Mouse (Mus musculus): ENCODE measurements around the gene Rgl2. TPM values are rescaled to one million over a fixed set of nuclear protein-coding genes. Genes with fewer than 3 reads are reported as not detected.
"Not testable (repeated sequence)": the region's sequence is repeated elsewhere in the genome, so short reads cannot be mapped to it uniquely, and the experiment has no call there.

The Rgl2 gene
- polyA plus RNA-seq, 1 experiment from 2014 or later, result 39.0 TPM

DNA sequence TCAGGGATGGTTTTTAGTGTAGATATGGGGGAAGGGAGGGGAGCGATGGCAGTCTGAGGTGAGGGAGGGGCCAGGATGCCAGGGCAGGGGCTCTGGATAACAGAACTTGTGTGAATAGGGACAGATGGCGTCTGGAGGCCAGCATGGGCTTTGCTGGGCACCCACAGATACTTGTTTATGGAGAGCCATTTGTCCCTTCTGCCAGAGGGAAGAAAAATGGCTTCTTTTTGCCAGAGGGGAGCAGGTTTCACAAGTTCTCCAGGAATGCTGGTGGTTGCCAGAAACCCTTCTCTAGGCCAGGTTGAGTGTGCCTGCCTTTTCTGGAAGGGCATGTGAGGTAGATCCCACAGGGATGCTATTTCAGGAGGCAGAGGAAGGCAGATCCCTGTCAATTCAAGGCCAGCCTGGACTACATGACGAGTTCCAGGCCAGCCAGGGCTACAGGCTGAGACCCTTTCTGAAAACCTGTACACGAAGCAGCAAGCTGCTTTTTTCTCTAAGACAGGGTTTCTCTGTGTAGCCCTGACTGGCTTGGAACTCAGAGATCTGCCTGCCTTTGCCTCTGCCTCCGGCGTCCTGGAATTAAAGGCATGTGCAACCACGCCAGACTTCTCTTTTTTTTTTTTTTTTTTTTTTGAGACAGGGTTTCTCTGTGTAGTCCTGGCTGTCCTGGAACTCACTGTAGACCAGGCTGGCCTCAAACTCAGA is 28.9 kb upstream of the Rgl2 start:
- Histone ChIP-seq H3K36me3 (ENCODE audit: insufficient read depth, low read length) (no peaks in the 10 kb centered on the region), H3K9ac (replicated peaks; ENCODE audit: low read depth) (no peak overlapping the region), H3K27ac (ENCODE audit: low read length) (no peak overlapping the region), H3K4me3 (ENCODE audit: low read depth, low read length) (no peak overlapping the region), H3K27me3 (replicated peaks; ENCODE audit: insufficient read depth, low read length) (no peaks in the 10 kb centered on the region), H3K4me2 (replicated peaks; ENCODE audit: low read depth, low read length) (no peak overlapping the region), H3K9me3 (ENCODE audit: low read length) (no peaks in the 10 kb centered on the region), H3K4me1 (ENCODE audit: insufficient read depth, low read depth, low read length) (no peaks in the 10 kb centered on the region)
- no peak for DNase-seq (ENCODE audit: low spot score)
- TF ChIP-seq EP300 (IDR thresholded peaks at IDR 0.05), result no peak
- TF ChIP-seq CTCF (IDR thresholded peaks at IDR 0.05), result no peak
- ATAC-seq, result no peak
- 52% methylated on average over 7 of the region's 7 CpGs for WGBS

DNA sequence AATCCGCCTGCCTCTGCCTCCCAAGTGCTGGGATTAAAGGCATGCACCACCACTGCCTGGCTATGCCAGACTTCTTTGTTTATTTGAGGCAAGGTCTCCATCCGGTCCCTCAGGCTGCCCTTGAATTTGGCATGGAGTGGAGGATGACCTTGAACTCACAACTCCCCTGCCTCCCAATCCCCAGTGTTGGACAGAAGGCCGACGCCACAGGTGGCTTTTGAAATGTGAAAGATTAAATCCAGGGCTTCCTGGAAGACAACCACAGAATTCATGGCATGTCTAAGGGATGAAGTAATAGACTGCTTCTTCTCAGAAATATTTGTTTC is 28.4 kb upstream of the Rgl2 start:
- WGBS, result 69% methylated on average over 4 of the region's 4 CpGs
- no peaks in the 10 kb centered on the region for H3K27me3 ChIP-seq (replicated peaks; ENCODE audit: insufficient read depth, low read length)
- no peaks in the 10 kb centered on the region for H3K4me1 ChIP-seq (ENCODE audit: insufficient read depth, low read depth, low read length)
- no peak overlapping the region for H3K4me2 ChIP-seq (replicated peaks; ENCODE audit: low read depth, low read length)
- TF ChIP-seq EP300 (IDR thresholded peaks at IDR 0.05), result no peak
- no peak for TF ChIP-seq CTCF (IDR thresholded peaks at IDR 0.05)
- ATAC-seq, result no peak
- H3K9ac ChIP-seq (replicated peaks; ENCODE audit: low read depth), result no peak overlapping the region
- H3K9me3 ChIP-seq (ENCODE audit: low read length), result no peaks in the 10 kb centered on the region
- H3K27ac ChIP-seq (ENCODE audit: low read length), result no peak overlapping the region
- DNase-seq (ENCODE audit: low spot score), result no peak
- H3K36me3 ChIP-seq (ENCODE audit: insufficient read depth, low read length), result no peaks in the 10 kb centered on the region
- no peak overlapping the region for H3K4me3 ChIP-seq (ENCODE audit: low read depth, low read length)

- Histone ChIP-seq H3K27me3 (replicated peaks; ENCODE audit: insufficient read depth, low read length) (no peaks in the 10 kb centered on the region), H3K27ac (ENCODE audit: low read length) (no peak overlapping the region), H3K4me3 (ENCODE audit: low read depth, low read length) (no peak overlapping the region), H3K4me1 (ENCODE audit: insufficient read depth, low read depth, low read length) (no peaks in the 10 kb centered on the region), H3K9me3 (ENCODE audit: low read length) (no peaks in the 10 kb centered on the region), H3K9ac (replicated peaks; ENCODE audit: low read depth) (no peak overlapping the region), H3K36me3 (ENCODE audit: insufficient read depth, low read length) (no peaks in the 10 kb centered on the region), H3K4me2 (replicated peaks; ENCODE audit: low read depth, low read length) (no peak overlapping the region)
- DNase-seq (ENCODE audit: low spot score), result no peak
- 69% methylated on average over 4 of the region's 4 CpGs for WGBS
- no peak for TF ChIP-seq CTCF (IDR thresholded peaks at IDR 0.05)
- TF ChIP-seq EP300 (IDR thresholded peaks at IDR 0.05), result no peak
- ATAC-seq, result no peak
Observed at GRCm38 (mm10) chr17:33901653-33902052, 27.7 kb upstream of the Rgl2 start.

DNA sequence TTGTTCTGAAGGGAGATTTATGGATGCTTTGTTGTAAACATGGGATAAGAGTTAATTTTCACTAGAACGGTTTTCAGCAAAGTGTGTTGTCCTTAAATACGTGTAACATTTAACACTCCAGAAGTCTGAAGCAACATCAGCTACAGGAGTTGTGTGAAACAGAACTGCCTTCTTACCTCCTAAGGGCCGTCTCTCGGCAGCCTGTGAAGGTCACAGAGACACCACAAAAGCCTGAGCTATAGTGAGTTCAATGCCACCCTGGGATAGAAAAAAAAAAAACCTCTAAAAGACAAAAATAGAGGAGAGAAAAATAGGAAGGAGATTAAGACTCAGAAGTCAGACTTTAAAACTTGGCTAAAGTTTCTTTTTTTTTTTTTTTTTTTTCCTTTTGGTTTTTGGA is 27.3 kb upstream of the Rgl2 start:
- DNase-seq (ENCODE audit: low spot score), result no peak
- Histone ChIP-seq H3K9ac (replicated peaks; ENCODE audit: low read depth) (no peak overlapping the region), H3K9me3 (ENCODE audit: low read length) (no peaks in the 10 kb centered on the region), H3K36me3 (ENCODE audit: insufficient read depth, low read length) (no peaks in the 10 kb centered on the region), H3K27me3 (replicated peaks; ENCODE audit: insufficient read depth, low read length) (no peaks in the 10 kb centered on the region), H3K4me3 (ENCODE audit: low read depth, low read length) (no peak overlapping the region), H3K27ac (ENCODE audit: low read length) (no peak overlapping the region), H3K4me1 (ENCODE audit: insufficient read depth, low read depth, low read length) (no peaks in the 10 kb centered on the region), H3K4me2 (replicated peaks; ENCODE audit: low read depth, low read length) (no peak overlapping the region)
- no peak for ATAC-seq
- TF ChIP-seq CTCF (IDR thresholded peaks at IDR 0.05) (no peak), EP300 (IDR thresholded peaks at IDR 0.05) (no peak)
- 46% methylated on average over 4 of the region's 4 CpGs for WGBS

DNA sequence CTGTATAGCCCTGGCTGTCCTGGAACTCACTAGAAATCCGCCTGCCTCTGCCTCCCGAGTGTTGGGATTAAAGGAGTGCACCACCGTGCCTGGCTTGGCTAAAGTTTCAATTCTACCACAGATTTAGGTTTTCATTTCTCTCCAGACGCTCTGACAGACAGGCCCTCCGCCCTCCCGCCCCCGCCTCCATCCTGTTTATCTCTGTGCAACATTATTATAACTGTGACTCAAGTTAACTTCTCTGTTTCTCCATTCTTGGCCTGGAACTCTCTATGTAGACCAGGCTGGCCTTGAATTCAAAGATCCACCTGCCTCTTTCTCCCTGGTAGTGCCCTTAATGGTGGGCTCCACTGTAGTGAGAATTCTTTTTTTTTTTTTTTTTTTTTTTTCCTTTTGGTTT is 26.9 kb upstream of the Rgl2 start:
- ATAC-seq (no peak), DNase-seq (ENCODE audit: low spot score) (no peak)
- Histone ChIP-seq H3K4me3 (ENCODE audit: low read depth, low read length) (no peak overlapping the region), H3K9me3 (ENCODE audit: low read length) (no peaks in the 10 kb centered on the region), H3K4me1 (ENCODE audit: insufficient read depth, low read depth, low read length) (no peaks in the 10 kb centered on the region), H3K4me2 (replicated peaks; ENCODE audit: low read depth, low read length) (no peak overlapping the region), H3K27me3 (replicated peaks; ENCODE audit: insufficient read depth, low read length) (no peaks in the 10 kb centered on the region), H3K27ac (ENCODE audit: low read length) (no peak overlapping the region), H3K9ac (replicated peaks; ENCODE audit: low read depth) (no peak overlapping the region), H3K36me3 (ENCODE audit: insufficient read depth, low read length) (no peaks in the 10 kb centered on the region)
- WGBS, result 57% methylated on average over 7 of the region's 7 CpGs
- TF ChIP-seq EP300 (IDR thresholded peaks at IDR 0.05), result no peak
- no peak for TF ChIP-seq CTCF (IDR thresholded peaks at IDR 0.05)

GRCm38 (mm10) chr17:33903911-33904651 is 25.3 kb upstream of the Rgl2 start:
- H3K27me3 ChIP-seq (replicated peaks; ENCODE audit: insufficient read depth, low read length); H3K9ac ChIP-seq (replicated peaks; ENCODE audit: low read depth); H3K9me3 ChIP-seq (ENCODE audit: low read length); H3K4me3 ChIP-seq (ENCODE audit: low read depth, low read length); H3K27ac ChIP-seq (ENCODE audit: low read length); H3K36me3 ChIP-seq (ENCODE audit: insufficient read depth, low read length); H3K4me1 ChIP-seq (ENCODE audit: insufficient read depth, low read depth, low read length); DNase-seq (ENCODE audit: low spot score); H3K4me2 ChIP-seq (replicated peaks; ENCODE audit: low read depth, low read length); ATAC-seq: not testable (repeated sequence)
- 63% methylated on average over 6 of the region's 6 CpGs for WGBS

DNA sequence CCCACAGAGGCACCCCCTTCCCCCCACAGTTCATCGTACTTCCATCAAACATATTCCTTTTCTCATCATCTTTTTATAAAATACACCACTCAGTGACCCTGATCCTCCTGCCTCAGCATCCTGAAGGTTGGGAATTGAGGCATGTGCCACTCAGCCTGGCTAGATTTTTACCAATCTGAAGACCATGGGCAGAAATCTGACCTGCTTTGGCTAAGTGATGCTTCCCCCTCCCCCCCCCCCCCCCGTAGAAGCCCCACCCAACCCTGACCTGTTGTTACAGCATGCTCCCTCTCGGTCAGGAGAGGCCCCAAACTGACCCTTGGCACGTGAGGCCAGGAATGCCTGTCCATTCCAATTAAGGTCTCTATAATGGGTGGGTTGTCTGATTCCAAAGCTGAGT is 24.5 kb upstream of the Rgl2 start, which contains the start of gene Platr17:
TSS of gene Platr17 (plus strand) at position 301 of the 400 bp plus-strand sequence.
- not testable (repeated sequence) for H3K4me3 ChIP-seq (ENCODE audit: low read depth, low read length); DNase-seq (ENCODE audit: low spot score); H3K27me3 ChIP-seq (replicated peaks; ENCODE audit: insufficient read depth, low read length); H3K4me2 ChIP-seq (replicated peaks; ENCODE audit: low read depth, low read length); H3K27ac ChIP-seq (ENCODE audit: low read length); H3K9me3 ChIP-seq (ENCODE audit: low read length); ATAC-seq; H3K36me3 ChIP-seq (ENCODE audit: insufficient read depth, low read length); H3K9ac ChIP-seq (replicated peaks; ENCODE audit: low read depth); H3K4me1 ChIP-seq (ENCODE audit: insufficient read depth, low read depth, low read length)
- WGBS, result 58% methylated on average over 3 of the region's 4 CpGs
